Mouse (Mus musculus) ES-Bruce4 (cell line): ENCODE results near the gene Ago1.

Experiments used
- CTCF ChIP-seq: IDR thresholded peaks from one replicate; pipeline ENCODE4 v1.8.1; 2011; ENCODE audit warnings: low read depth, low read length
- POLR2A ChIP-seq: IDR thresholded peaks from one replicate; pipeline ENCODE4 v1.8.1; 2011; ENCODE audit warnings: low read length; ENCODE audit not compliant: insufficient read depth

GRCm38 (mm10) chr4:126454547-126455254, 13.7 kb downstream of the Ago1 start:
- TF ChIP-seq CTCF: no peak
- TF ChIP-seq POLR2A: no peak
